Mouse (Mus musculus) heart, adult 9 months (tissue): ENCODE data around the gene Nfkb1.

Experiments used
- DNase-seq, 2 experiments: peaks; one replicate each; pipeline ENCODE4 v3.0.0; 2022; ENCODE audit warnings: low spot score in 2 of 2

Nfkb1 gene

DNA sequence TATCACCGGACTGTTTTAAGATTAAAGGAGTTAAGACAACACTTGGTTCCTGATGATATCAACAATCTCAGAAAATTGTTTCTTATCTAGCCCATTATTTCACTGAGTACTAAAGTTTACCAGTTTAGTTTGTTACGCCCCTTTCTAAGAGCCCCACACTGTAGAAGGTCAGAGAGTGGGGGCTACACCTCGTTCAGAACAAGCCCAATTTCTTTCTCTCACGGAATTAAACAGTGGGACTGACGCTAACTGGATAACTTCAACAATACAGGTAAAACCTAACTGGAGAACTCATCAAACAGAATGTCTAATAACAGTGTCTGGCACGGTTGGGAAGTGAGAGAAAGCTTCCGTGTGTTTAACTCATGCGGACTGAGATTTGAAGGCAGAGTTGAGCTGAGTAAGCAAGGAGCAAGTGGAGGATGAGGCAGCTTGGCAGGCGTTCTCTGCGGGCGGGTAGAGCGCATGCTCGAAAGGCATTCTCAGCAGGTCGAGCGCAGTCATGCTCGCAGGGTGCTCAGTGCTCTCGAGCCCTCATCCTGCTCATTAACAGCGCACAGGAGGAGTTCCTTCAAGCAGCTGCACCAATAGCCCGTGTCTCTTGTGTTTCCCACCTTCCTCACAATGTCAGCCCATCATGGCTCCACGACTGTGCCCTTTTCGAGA lies 60.8 kb downstream of the Nfkb1 start:
- no peak for DNase-seq

DNA sequence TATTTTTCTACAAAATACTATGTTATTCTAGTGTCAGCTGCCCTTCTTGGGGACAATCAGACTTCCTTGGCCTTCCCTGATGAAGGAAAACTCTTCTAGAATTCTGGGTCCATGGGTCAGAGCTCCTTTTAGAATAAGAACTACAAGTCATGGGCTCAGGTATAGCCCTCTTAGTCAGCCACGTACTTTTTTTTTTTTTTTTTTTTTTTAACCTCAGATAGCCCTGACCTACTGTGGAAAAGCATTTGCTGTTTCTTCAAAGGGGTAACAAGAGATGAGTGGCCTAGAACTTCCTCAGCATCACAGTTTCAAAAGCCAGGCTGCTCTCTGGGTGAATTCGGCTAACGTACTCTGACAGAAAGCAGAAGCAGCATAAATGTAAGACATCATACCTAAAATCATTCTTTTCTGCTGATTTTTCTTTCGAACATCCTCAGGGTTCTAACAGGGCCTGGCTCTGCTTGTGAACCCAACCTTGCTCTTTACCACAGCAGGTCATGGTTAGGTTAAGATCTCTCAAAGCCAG lies 61.5 kb downstream of the Nfkb1 start:
- DNase-seq = no peak

DNA sequence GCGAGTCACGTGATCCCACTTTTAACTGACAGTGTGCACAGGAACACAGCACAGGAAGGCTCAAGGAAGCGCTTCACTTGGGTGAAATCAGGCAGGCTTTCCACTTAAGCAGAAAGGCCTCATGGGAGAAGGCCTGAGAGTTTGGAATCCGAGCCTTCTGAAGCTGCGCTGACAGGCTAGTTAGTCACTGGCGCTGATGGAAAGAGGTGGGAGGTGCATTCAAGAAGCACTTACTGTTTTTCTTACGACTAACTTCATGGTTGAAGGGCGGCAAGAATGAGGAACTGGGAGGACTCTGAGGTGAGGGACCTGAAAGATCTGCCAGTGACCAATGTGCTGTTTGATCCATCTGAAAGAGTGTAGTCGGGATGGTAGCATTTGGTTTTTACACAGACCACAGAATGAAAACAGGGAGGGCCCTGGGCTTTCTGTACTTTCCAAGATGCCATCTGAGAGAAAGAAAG lies 62.6 kb downstream of the Nfkb1 start:
- no peak for DNase-seq

DNA sequence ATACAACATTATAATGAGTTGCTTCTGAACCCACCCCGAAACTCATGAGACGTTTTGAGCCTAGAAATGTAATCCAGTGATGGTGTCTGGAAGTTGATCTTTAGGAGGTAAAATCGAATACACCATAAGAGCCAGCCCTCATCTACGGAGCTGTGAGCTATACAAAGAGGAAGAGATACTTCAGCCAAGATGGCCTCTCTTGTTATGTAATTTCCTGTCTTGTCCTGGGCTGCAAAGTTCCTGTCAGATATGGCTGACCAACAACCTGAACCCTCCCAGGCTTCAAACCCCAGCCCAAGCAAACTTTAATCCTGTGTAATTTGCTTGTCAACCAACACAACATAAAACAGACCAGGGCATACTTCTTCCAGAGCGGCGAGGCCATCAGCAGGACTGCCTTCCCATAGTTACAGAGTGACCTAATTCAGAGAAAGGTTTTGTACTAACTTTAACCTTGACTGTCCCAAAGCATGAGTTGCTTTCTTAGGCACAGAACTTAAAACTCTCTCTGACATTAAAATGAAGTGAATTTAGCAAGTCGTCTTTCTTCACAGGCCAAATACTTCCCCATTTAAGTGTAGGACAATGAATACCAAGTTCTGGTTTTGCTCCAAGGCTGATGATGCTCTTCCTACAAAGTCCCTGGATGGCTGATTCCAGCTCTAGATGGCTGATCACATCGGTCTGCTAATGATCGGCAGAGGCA lies 63.2 kb downstream of the Nfkb1 start:
- no peak for DNase-seq

DNA sequence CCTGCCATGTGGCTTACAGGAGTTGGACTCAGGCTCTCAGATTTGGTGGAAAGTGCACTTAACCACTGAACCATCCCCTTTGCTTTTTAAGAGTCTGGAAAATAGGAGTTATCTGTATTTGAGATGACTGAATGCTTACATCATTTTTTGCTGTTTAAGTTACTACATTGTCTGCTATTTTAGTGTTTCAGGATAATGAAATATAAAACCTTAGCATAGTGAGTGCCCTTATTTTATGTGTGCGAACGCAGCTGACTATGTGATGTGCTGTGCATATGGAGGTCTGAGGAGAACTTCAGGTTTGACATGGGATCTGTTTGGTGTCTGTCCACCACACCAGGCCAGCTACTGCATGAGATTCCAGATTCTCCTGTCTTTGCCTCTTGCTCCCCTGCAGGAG lies 66.1 kb downstream of the Nfkb1 start:
- no peak for DNase-seq

DNA sequence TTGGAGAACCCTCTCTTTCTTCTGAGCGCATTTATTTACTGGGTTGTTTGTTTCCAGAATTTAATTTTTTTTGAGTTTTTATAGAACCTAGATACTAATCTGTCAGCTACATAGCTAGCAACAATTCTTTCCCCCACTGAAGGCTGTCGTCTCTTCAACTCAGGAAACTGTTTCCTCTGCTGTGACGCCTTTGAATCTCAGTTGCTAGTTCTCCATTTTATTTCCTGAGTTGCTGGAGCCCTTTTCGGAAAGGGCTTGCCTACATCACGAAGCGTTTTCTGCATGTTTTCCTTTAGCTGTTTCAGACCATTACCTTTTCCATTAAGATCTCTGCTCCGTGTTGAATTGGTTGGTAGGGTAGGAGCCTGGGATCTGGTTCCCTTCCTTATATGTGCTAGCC lies 74.6 kb downstream of the Nfkb1 start:
- no peak for DNase-seq

DNA sequence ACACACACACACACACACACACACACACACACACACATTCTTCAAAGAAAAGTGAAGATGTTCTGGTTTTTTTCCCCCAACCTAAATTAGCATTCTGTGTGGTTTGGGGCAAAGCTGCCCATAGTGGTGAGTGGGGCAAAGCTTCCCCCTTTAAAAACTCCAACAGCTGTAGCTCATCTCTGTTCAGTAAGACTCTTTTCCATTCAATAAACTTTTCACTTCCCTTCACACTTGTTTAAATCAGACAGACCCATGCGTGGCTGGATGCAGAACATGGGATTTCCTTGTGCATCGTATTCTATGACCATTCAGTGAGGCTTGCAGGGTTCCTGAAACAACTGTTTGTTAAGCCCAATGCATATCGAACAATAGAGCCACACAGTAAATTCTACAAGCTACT lies 77.0 kb downstream of the Nfkb1 start:
- DNase-seq = no peak

DNA sequence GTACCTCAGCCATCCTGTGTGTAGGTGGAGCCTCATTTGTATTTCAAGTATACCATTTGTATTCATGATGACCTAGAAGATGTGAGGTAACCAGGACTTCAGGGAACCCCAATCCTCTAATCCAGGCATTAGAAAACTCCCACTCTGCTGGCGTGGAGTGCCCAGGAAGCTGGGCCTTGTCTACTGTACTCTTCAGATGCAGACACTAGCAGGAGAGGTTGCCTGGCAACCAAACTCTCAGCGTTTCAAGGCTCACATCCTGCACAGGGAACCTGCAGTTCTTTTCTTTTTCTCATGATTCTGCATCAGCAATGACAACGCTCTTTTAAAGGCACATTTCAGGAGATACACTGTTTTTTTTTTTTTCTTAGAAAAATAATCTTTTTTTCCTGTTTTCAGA lies 81.1 kb downstream of the Nfkb1 start:
- DNase-seq = no peak

DNA sequence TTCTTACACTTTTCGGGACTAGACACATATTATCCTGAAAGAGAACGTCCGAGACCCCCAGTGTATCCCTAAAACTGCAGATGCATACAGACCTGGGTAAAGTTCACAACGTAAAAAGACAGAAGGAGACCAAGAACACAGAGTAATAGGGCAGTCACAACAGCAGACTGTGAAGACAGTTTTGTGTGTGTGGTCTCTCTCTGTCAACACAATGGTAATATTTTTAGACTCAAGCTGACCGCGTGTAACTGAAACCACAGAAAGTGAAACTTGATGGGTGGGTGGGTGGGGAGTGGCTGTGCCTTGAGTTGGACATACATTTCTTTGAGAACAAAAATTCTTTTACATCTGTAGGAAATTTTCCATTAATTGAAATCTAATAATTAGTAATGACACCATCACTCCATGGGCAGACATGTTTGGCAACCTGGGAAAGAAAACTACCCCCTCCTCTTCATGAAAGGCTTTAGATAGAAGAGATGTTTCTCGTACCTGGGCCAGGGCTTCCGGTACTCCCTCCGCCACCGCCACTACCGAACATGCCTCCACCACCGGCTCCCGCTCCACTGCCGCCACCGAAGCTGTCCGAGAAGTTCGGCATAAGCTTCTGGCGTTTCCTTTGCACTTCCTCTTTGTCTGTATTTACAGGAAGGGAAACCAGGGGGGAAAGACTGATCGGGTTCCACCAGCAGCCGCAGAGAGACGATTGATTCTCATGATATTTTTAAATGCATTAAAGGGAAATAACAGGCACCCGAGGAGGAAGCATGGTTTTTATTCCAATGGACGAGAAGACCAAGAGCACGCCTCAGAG lies 83.5 kb downstream of the Nfkb1 start:
- DNase-seq = peak; percentile 37 to 66

DNA sequence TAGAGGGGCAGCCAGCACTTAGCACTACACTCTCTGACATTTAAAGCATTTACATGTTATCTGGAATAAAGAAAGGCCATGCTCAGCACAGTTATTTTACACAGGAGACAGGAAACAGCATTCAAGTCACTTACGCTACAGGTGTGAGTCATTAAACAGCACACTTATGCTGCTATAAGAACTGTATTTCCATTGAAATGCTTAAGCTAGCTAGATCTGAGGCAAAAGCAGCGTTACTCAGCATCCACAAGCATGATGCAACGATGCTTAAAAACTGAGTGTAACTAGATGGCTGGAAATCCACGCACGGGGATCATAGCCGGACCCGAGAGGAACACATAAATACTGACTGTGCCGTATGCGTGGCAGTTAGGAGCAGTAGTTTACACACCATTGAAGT lies 84.3 kb downstream of the Nfkb1 start:
- DNase-seq = no peak

DNA sequence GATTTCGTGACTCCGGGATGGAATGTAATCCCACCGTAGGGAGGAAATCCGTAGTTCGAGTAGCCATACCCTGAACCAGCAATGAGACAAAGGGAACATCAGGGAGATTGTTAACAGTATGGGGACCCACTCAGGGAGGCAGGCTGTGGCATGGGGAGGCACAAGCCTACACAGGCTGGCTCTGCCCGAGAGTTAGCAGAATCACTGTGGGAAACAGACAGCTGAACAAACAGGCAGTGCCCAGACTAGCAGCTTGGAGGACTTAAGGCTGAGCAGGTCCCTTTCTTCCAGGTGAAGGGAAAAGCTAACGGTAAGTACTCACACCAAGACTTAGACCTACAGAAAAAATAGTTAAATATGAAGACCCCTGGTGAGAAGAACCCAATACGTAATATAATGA lies 84.8 kb downstream of the Nfkb1 start:
- no peak for DNase-seq

DNA sequence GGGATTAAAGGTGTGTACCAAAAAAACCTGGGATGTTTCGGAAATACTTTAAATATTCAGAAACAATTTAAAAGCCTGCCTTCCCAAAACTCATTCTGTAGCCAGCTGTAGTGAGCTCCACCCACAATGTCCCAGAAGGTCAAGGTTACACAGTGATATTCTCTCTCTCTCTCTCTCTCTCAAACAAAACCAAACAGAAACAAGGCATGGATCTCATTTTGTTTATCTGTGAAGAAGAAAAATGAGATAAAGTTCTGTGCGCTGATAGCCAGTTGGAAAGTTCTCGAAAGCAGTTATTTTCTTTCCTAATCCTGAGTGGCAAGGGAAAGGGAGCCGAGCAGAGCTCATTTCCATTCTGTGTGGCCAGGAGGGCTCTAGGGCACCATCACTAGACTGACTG lies 85.9 kb downstream of the Nfkb1 start:
- no peak for DNase-seq

DNA sequence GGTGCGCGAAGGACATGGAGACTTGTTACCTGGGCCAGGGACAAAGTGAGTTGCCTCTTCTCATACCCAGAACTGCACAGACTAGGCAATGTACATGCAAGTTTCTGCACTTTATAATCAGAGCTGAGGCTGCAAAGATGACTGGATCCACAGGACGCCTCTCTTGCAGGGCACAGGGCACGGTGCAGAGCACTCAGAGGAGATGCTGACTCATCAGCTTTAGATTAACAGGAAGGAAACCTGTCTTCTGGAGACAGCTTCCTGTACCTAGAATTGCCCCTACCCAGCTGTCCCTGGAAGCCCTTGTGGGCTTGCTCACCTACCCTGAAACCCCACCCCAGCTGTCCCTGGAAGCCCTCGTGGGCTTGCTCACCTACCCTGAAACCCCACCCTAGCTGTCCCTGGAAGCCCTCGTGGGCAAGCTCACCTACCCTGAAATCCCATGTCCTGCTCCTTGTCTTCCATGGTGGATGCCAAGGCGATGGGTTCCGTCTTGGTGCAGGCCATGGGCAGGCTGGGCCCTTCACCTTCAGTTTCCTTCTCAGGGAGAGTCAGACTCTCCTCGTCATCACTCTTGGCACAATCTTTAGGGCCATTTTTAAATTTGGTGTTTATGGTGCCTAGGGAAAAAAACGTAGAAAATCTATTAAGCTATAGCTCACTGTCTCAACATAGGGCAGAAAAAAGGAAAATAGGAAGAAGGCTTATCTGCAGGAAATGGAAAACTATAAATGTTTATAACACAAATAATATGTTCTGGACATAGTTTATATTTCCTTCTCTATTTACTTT lies 86.5 kb downstream of the Nfkb1 start:
- DNase-seq = no peak

DNA sequence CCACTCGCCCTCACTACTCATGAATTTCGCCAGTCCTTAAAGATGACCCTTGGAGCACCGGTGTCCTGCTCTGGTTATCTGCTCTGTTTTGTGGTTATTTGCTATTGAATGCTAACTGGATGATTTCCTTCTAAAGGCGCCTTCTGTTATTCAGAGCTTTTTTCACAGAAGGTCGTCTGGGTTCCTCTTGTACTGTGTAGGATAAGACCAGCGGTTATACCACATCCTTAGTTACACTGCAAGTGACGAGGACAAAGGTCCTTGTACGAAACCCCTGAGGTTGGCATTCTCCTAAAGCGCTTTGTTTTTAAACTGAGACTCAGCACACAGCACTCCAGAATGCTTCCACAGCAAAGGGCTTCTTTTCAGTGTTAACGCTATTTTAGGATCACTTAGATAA lies 88.6 kb downstream of the Nfkb1 start:
- no peak for DNase-seq

DNA sequence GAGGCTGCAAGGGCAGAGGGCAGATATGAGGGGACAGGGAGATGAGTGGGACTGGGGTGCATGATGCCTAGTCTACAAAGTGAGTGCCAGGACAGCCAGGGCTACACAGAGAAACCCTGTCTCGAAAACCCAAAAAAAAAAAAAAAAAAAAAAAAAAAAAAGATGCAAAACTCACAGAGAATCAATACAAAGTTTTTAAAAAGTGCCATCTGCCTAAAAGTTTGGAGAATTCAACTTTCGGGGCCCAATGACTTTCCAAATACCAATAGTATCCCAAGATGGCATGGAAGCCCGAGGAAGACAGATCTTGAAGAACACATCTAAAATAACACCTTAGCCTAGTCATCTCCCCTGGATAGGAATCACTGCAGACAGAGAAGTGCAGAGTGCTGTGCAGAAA lies 93.0 kb downstream of the Nfkb1 start:
- no peak for DNase-seq

DNA sequence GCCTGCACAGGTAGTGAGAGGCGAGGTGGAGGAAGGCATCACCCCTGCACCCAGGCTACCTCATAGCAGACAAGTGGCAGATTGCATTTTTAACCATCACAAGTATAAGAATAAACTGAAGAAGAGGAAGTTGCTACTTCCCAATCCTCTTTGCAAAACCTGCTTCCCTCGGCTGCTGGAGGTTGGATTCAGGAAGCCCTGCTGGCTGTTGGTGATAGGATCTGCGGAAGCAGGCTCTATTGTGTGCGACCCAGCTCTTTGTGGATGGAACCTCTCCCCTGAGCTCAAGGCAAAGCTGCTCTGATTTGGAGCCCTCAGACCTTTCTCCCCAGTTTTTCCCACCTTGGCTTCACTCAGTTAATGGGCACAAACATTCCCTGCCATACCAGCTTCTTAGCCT lies 94.3 kb downstream of the Nfkb1 start:
- peak in 1 of 2 experiments; percentile 62 for DNase-seq

DNA sequence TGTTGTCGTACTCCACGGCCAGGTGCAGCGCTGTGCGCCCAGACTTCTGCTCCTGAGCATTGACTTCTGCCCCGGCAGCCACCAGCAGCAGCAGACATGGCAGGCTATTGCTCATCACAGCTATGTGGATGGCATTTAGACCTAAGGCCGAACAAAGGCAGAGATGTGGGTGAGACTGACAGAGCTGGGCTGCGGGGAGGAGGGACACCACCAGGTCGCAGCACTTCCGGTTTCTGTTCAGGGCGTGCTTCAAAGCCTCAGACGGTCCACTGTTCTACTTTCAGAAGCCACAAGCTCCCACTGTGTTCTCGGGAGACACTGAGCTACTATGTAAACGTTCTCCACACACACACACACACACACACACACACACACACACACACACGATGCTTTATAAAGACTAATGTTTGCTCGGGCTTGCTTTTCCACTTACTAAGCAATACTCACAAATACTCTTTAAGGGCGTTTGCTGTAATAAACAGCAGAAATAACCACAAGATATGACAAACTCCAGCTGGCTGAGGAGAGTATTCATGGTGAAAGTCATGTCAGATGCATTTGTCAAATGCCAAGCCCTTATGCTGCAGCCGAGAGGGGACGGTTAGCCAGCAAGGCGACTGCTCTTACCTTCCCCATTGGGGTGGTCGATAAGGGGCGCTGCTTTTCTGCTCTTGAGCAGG lies 97.0 kb downstream of the Nfkb1 start:
- no peak for DNase-seq

DNA sequence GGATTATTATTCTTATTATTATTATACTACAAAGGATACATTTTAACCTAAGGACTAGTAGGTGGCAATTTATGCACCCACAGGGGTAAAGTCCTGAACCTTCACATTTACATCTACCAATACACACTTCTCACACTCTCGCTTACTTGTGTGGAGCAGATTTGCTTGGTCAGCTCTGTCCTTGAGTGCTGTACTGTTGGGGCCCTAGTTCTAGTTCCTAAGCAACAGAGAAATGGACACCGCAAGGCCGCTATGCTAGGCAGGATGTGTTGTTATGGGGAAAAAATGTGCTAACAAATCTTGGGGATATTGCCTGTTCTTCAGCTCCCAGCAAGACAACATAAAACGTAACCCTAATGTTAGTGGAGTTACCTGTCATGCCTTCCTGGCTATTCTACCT lies 99.3 kb downstream of the Nfkb1 start:
- no peak for DNase-seq

DNA sequence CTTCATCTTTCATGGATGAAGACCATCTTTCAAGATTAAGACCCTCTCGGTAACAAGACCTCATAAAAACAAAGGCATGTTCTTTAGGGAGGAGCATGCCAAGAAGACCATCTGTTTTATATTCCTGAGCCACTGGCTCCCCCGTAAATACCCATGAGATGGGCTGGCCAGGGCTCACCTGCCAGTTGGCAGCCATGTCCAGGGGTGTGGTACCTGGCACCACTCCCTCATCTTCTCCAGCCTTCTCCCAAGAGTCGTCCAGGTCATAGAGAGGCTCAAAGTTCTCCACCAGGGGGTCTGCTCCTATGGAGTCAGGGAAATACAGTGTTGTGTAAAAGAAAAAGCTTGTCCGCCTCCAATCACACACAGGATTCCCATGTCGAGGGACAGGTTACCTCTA lies 100.0 kb downstream of the Nfkb1 start:
- no peak for DNase-seq

DNA sequence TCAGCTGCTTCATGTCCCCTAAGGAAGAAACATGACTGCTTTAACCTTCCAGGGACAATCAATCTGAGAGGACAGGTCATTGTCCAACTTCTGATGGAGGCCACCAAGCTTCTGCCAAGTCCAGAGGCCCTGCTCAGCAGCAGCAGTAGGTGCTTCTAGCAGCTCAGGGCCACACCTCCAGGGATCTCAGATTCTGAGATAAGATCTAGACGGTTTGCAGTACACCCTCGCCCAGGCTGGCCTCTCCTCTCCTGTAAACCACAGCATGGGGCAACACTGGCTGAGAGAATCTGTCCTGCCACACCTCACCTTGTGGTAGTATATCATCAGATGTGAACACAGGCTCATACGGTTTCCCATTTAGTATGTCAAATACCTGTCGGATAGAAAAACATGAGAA lies 100.9 kb downstream of the Nfkb1 start:
- no peak for DNase-seq

DNA sequence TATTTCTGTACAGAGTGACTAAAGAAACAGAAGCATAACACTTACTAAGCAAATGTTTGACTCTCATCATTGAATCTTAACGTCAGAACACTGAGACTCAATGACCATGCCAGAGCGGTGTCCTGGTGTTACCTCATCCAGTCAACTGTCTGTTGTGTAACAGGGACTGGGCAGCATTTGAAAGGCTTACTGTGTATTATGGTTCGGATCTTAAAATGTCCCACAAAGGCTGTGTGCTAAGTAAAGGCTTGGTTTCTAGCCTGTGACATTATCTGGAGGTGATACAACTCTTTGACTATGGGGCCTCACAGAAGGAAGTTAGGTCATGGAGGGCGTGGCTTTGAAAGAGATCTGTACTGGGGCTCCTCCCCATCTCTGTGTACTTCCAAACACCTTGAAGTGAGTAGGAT lies 104.9 kb downstream of the Nfkb1 start:
- DNase-seq = peak; percentile 52 to 57
